Mouse (Mus musculus): ENCODE measurements around the gene 4933428G20Rik.

4933428G20Rik gene

DNA sequence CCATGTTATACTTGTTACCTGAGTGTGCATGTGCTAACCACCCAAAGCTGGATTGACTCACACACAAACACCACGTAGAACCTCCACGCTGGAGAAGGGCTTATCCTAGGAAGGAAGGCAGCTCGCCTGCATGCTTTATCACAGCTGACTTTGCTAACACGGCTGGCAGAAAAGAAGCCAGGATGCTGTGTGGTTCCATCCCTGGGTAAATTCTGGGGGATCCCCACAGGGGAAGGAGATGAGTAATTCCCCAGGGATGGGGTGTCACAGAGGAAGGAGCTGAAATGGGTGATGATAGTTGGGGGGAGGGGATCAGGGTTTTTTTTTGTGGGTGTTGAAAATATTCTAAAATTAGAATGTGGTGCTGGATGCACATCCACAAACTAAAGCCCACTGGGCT is 5.6 kb upstream of the 4933428G20Rik start:
- CTCF ChIA-PET, result interaction anchor here (0.6 to 0.7 kb wide), 2 partner anchors 31 to 460 kb away, joined by 3 read pairs; no protein-coding TSS in a partner anchor

GRCm38 (mm10) chr11:97502846-97503245 is 2.7 kb upstream of the 4933428G20Rik start:
- CTCF ChIA-PET, result no interaction called here

GRCm38 (mm10) chr11:97502383-97502782 is 2.2 kb upstream of the 4933428G20Rik start:
- CTCF ChIA-PET, result no interaction called here

DNA sequence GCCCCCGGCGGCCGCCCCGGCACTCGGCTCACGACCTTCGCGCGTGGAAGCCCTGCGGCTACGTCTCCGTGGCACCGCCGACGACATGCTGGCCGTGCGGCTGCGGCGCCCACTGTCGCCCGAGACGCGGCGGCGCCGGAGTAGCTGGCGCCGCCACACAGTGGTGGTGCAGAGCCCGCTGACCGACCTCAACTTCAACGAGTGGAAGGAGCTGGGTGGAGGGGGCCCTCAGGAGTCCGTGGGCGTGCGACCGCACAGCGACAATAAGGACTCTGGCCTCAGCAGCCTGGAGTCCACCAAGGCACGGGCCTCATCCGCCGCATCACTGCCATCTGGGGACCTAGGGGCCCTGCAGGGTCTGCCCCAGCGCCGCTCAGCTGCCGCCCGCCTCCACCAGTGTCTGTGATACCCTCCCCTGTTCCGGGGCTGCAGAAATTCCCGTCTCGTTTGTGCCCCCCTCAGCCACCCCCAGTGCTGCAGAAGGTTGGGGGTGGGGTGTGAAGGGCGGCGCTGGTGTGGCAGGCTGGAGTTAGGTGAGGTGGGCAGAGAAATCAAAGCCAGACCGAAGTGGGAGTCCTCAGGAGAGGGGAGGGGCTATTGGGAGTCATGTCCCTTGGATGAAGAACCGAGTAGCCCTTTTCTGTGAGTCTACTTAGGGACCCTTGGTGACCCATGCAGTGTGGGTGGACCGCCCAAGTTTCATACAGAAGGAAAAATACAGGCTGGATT is 744 bp upstream of the 4933428G20Rik start:
- CTCF ChIA-PET, result no interaction called here

DNA sequence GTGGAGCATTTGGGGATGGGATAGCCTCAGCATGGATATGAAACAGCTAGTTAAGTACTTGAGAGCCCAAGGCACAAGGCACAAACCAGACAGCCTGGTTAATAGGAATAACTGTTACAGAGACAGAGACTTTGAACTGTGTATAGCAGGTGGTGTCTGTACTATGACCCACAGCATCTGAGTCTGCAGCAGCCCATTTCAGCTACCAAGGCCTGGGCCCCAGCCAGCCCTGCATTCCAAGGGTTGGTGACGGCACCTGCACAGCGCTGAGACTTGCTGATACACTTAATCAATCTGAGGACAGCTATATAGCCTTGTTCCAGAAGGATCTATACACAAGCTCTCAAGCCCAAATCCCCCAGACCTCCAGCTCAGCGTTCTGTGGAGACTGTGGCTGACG is 2.6 kb downstream of the 4933428G20Rik start:
- CTCF ChIA-PET, result no interaction called here

GRCm38 (mm10) chr11:97492836-97493235 is 7.3 kb downstream of the 4933428G20Rik start:
- CTCF ChIA-PET, result no interaction called here

DNA sequence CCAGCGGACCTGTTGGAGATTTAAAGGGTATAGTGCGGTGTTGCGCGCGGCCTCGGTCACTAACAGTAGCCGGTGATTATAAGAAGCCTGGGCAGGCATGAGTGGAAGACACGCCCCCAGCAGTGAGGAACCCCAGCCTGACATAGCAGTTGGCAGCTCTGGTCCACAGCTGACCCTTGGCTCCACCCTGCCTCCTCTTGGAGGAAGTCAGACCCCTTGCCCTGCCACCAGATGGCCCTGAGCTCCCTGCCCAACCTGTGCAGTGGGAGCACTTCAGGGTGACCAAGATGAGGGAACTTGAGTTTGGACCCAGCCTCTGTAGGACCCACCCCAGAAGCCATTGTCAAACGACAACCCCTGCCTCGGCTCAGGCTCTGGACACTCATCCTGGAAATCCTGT is 8.5 kb downstream of the 4933428G20Rik start:
- CTCF ChIA-PET, result interaction anchor here (0.6 kb wide), 1 partner anchor 81 kb away, joined by 3 read pairs; no protein-coding TSS in a partner anchor

GRCm38 (mm10) chr11:97489589-97490324 is 10.4 kb downstream of the 4933428G20Rik start:
- CTCF ChIA-PET, result interaction anchor here (1.0 to 1.3 kb wide), 2 partner anchors 81 to 84 kb away, joined by 3 read pairs; no protein-coding TSS in a partner anchor

DNA sequence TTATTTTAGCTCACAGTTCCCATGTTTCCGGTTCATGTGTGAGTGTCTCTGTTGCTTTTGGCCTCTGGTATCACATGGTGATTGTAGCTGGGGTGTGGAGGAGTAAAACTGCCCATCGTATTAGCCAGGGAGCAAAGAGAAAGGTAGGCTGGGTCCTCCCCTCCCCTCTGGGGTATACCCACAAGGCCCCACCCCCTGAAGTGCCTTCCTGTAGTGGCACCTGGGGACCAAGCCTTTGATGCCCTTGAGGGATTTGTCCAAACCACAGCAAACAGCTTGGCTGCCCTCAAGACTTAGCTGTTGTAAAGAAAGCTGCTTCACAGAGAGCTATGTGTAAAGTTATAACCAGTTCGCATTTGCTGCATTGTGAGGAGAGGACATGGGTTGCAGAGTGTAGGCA is 12.5 kb downstream of the 4933428G20Rik start:
- CTCF ChIA-PET, result no interaction called here

DNA sequence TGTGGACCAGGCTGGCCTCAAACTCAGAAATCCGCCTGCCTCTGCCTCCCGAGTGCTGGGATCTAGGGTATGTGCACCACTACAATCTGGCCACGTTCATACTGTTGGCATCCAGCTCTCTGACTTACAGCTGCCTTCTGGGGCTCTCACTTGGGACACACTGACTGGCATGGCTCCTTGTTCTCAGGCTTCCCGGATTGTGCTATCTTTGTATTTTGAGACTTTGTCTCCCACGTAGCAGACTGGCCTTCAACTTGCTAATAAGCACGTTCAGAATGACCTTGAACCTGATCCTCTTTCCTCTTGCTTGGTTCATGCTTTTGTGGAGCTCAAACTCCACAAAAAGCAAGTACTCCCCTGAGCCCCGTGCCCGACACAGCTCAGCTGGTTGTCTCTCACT is 14.5 kb downstream of the 4933428G20Rik start:
- CTCF ChIA-PET, result interaction anchor here (0.5 to 0.8 kb wide), 2 partner anchors 885 to 958 kb away, joined by 3 read pairs; no protein-coding TSS in a partner anchor

- CTCF ChIA-PET, result no interaction called here
Measured at GRCm38 (mm10) chr11:97479824-97480223, 20.3 kb downstream of the 4933428G20Rik start.

GRCm38 (mm10) chr11:97479085-97479484 is 21.1 kb downstream of the 4933428G20Rik start:
- CTCF ChIA-PET, result no interaction called here

DNA sequence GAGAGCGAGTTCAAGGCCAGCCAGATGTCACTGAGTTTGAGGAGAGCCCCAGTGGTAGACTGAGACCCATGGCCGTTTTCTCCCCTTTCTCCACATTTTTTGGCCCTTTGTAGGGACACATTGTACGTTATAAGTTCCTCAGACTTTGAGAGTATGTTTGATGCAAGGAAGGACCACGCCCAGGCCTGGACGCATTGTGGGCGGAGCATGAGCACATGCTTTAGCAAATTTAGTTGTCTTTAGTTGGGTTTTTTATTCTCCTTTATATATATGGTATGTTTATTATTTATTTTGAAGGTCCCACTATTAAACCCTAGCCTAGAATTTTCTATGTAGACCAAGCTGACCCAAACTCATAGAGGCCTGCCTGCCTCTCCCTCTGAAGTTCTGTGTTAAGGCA is 21.8 kb downstream of the 4933428G20Rik start:
- CTCF ChIA-PET, result no interaction called here

DNA sequence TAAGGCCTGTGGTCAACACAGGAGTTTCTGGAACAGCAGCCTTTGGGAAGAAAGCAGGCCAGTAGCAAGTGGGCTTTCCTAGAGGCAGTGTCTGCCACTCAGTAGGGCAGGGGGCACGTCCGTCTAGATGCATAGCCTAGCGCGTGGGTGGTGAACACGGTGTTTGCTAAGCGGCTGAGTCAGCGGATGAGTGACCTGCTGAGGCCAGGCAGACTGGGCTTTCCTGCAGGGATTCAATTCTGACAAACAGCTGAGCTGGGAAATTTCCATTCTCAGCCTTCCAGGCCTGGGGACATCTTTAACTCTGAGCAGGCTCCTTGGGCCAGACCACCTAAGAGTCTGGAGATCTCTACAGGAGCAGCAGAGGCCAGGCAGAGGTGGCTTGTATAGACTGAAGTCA is 22.7 kb downstream of the 4933428G20Rik start:
- CTCF ChIA-PET, result no interaction called here

DNA sequence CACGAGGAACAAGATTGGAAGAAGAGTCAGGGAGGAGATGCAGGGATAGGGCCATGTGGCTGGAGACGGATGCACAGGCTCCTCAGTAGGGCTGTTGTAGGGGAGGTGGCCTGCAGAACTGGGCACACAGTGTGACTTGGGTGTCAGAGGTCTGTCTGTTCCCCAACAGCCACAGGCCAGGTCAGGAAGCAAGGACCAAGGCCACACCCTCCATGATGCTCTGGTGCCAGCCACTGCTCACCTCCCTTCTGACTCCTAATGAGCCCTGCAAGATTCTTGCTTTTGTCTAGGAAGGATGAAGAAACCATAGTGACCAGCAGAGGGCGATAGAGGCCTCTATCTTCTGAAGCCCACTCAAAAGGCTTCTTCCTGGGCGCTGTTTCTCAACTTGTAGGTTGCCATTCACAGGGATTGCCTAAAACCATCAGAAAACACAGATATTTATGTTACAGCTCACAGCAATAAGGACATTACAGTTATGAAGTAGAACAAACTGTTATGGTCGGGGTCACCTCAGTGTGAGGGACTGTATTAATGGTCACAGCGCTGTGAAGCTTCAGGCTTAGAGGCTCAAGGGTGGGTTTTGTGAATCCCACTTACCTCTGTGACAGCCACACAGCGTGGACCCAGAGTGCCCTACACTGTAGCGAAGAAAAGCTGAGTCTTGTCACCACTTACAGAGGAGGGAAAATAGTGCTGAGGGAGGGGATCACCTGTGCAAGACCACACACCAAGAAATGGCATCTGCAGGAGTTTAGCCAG is 23.6 kb downstream of the 4933428G20Rik start:
- CTCF ChIA-PET, result interaction anchor here (0.6 kb wide), 1 partner anchor 34 kb away, joined by 4 read pairs; no protein-coding TSS in a partner anchor

- CTCF ChIA-PET, result no interaction called here
Measured at GRCm38 (mm10) chr11:97471276-97471675, 28.9 kb downstream of the 4933428G20Rik start.

DNA sequence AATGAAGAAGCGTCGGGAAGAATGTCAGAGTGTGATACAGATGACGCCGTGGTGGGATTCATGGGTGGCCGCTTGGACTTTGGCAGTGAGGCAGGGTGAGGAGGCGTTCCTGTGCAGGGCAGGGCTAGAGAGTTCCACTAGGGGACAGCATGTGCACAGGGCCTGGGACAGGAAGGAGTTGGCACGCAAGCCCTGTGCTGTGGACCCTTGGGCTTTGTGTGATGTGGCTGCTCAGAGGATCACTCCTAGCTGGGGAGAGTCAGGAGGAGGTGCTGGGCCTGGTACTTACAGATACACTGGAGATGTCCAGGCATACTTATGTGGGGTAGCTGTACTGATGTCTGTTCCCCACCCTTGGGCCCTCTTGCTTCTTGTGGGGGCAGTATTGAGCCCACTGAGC is 30.3 kb downstream of the 4933428G20Rik start:
- CTCF ChIA-PET, result interaction anchor here (1.5 to 2.0 kb wide), 2 partner anchors 35 to 61 kb away, joined by 4 to 15 read pairs; no protein-coding TSS in a partner anchor

DNA sequence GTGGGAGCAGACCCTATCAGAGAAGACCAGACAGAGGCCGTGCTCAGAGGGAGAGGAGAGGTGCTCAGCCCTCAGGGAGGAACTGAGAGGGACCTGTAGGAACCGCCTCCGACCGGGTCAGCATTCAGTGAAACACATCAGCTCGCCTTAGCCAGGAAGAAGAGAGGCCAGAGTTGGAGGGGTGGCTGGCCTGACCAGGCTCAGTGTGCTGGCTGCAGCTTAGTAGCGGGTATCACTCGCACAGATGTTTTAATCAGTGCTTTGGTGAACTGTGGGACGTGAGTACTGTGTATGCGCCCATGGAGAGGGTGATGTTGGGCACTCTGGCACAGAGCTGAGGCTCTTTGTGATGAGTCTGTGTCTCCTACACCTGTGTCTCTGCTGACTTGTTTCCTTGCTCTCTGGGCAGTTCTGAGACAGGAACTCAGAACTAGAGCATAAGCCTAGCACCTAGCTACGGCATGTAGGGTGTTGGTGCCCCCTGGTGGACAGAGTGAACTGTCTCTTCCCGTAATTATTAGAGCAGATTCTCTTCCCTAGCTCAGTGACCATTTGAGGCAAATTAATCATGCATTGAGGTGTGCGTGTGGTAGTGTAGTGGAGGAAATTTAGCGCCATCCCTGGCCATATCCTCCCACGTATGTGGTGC is 31.4 kb downstream of the 4933428G20Rik start:
- CTCF ChIA-PET, result interaction anchor here (0.6 to 2.0 kb wide), 3 partner anchors 34 to 1155 kb away, joined by 4 to 15 read pairs (median 7); no protein-coding TSS in a partner anchor

DNA sequence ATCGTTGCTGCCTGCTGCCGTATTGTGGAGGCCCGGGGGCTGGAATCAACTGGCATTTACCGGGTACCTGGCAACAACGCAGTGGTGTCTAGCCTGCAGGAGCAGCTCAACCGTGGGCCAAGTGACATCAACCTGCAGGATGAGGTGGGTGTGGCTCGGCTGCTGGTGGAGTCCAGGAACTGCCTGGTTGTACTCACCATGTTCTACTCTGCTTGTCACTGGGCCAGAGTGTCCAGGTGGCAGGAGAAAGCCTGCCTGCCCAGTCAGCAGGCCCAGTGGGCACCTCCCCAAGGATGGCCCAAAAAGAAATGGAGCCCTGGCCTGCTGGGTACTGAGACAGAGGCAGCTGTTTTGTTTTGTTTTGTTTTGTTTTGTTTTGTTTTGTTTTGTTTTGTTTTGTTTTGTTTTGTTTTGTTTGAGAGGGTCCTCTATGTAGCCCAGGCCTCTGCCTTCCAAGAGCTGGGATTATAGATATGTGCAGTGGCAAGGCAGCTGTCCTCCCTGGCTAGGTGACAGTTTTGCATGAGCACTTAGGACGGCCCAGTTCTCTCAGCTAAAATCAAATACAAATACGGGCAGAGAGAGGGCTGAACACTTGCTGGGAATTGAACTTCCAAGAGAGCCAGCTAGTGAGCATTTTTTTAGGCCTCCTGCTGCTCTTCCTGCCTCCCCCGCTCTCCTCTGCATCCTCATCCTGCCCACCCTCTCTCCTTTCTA is 33.5 kb downstream of the 4933428G20Rik start:
- CTCF ChIA-PET, result interaction anchor here (0.5 kb wide), 1 partner anchor 35 kb away, joined by 3 read pairs; no protein-coding TSS in a partner anchor

DNA sequence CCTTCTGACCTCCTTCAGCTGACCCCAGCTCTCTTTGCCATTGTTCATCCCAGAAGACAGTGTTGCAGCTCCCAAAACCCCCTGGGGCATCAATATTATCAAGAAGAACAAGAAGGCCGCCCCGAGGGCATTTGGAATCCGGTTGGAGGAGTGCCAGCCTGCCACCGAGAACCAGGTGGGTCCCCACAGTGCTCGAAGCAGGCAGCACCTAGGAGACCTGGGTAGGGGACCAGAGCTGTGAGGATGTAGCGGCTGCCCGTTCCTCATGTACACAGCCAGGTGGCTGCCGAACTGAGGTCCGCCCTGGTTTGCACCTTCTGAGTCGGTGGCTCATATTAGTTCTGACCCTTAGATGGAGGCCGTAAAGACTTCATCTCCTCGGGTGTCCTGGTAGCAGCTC is 34.2 kb downstream of the 4933428G20Rik start:
- CTCF ChIA-PET, result interaction anchor here (0.6 kb wide), 1 partner anchor 58 kb away, joined by 3 read pairs; no protein-coding TSS in a partner anchor

GRCm38 (mm10) chr11:97463991-97464390 is 36.1 kb downstream of the 4933428G20Rik start:
- CTCF ChIA-PET, result no interaction called here
